Mouse (Mus musculus) bone marrow, adult 2 months (tissue): ENCODE measurements at regions not wholly inside any gene's neighbourhood (a gene's known extent, or its start where the extent isn't known, plus 50 kb on each side); places are given as distances from the start of the nearest gene placed in this dataset.

Source experiments
- CTCF ChIP-seq: fragments of 200-500 bp; IDR thresholded peaks from 2 replicates; pipeline ENCODE4 v1.5.1; 2011; ENCODE audit warnings: low read length, control low read depth; ENCODE audit not compliant: control insufficient read depth, insufficient read depth
- POLR2A ChIP-seq: fragments of 200-500 bp; IDR thresholded peaks from 2 replicates; pipeline ENCODE4 v1.6.1; 2011; ENCODE audit warnings: low read depth, mild to moderate bottlenecking, control low read depth, low read length, borderline replicate concordance; ENCODE audit not compliant: control insufficient read depth

- TF ChIP-seq POLR2A = no peak
- TF ChIP-seq CTCF = no peak
Measured at GRCm38 (mm10) chr3:121892675-121893074, 59.7 kb upstream of the Arhgap29 start.
